Mouse (Mus musculus) thymus, adult 2 months (tissue): ENCODE results near the gene Pidd1. TPM values are rescaled to one million over a fixed set of nuclear protein-coding genes. Genes with fewer than 3 reads are reported as not detected.

ENCODE experiments used
- DNase-seq: peaks from one replicate; pipeline ENCODE4 v3.0.0; 2021
- H3K27ac ChIP-seq: fragments of 200-500 bp; 2 replicates; pipeline ENCODE4 v1.5.1; 2012; ENCODE audit warnings: low read length, control low read depth; ENCODE audit not compliant: control insufficient read depth, insufficient read depth
- H3K27me3 ChIP-seq: fragments of 200-500 bp; 2 replicates; pipeline ENCODE4 v1.6.1; 2012; ENCODE audit warnings: mild to moderate bottlenecking, low read length, moderate library complexity, mixed read lengths; ENCODE audit not compliant: control insufficient read depth, insufficient read depth
- H3K36me3 ChIP-seq: fragments of 200-500 bp; 2 replicates; pipeline ENCODE4 v1.6.1; 2012; ENCODE audit warnings: mild to moderate bottlenecking, low read length, moderate library complexity; ENCODE audit not compliant: control insufficient read depth, insufficient read depth
- H3K4me1 ChIP-seq: fragments of 200-500 bp; replicated peaks from 2 replicates; pipeline ENCODE4 v1.6.1; 2012; ENCODE audit warnings: low read length; ENCODE audit not compliant: control insufficient read depth, insufficient read depth
- H3K4me3 ChIP-seq: fragments of 200-500 bp; 2 replicates; pipeline ENCODE4 v1.5.1; 2012; ENCODE audit warnings: mild to moderate bottlenecking, low read length, control low read depth, moderate library complexity; ENCODE audit not compliant: control insufficient read depth, insufficient read depth
- CTCF ChIP-seq: fragments of 200-500 bp; IDR thresholded peaks from 2 replicates; pipeline ENCODE4 v1.5.1; 2012; ENCODE audit warnings: mild to moderate bottlenecking, control low read depth, low read length, moderate library complexity, borderline replicate concordance; ENCODE audit not compliant: control insufficient read depth, poor library complexity, insufficient read depth; ENCODE audit errors: extremely low read depth
- POLR2A ChIP-seq: fragments of 200-500 bp; IDR thresholded peaks from 2 replicates; pipeline ENCODE4 v1.6.1; 2012; ENCODE audit warnings: mild to moderate bottlenecking, low read length, control low read depth, moderate library complexity; ENCODE audit not compliant: control insufficient read depth, poor library complexity, insufficient read depth; ENCODE audit errors: extremely low read depth
- WGBS: fragments of 180-500 bp; shearing (Covaris S2); methylation state at CpG from one replicate; pipeline ENCODE4 v1.1.7; 2018; 5-methylcytosine and 5-hydroxymethylcytosine counted together
- polyA plus RNA-seq: library from polyadenylated mRNA; depleted of rRNA; stranded (reverse); fragments of >200 nt; gene quantifications from 2 replicates; pipeline ENCODE4 v1.2.3, GENCODE M21; 2012

The Pidd1 gene
- polyA plus RNA-seq, 1 experiment, result 109 TPM

GRCm38 (mm10) chr7:141432186-141432611 lies 11.6 kb downstream of the Pidd1 start:
- WGBS, result 83% methylated on average over 8 of the region's 8 CpGs
- DNase-seq, result no peak
- no peaks in the 10 kb centered on the region for H3K27me3 ChIP-seq
- H3K4me1 ChIP-seq, result peaks cover 31% of the 10 kb centered on the region
- H3K27ac ChIP-seq, result no peak overlapping the region
- TF ChIP-seq POLR2A (no peak), CTCF (no peak)
- H3K36me3 ChIP-seq, result no peaks in the 10 kb centered on the region
- H3K4me3 ChIP-seq, result no peak overlapping the region

- Histone ChIP-seq H3K36me3 (no peaks in the 10 kb centered on the region), H3K27ac (no peak overlapping the region), H3K4me3 (no peak overlapping the region), H3K4me1 (peaks cover 31% of the 10 kb centered on the region), H3K27me3 (no peaks in the 10 kb centered on the region)
- DNase-seq, result no peak
- TF ChIP-seq POLR2A, result no peak
- no peak for TF ChIP-seq CTCF
- 98% methylated on average over 19 of the region's 19 CpGs for WGBS
Observed at GRCm38 (mm10) chr7:141431434-141432185, 12.2 kb downstream of the Pidd1 start.

- TF ChIP-seq POLR2A, result no peak
- DNase-seq, result no peak
- no peaks in the 10 kb centered on the region for H3K36me3 ChIP-seq
- peaks cover 31% of the 10 kb centered on the region for H3K4me1 ChIP-seq
- 98% methylated on average over 9 of the region's 9 CpGs for WGBS
- no peak overlapping the region for H3K4me3 ChIP-seq
- no peaks in the 10 kb centered on the region for H3K27me3 ChIP-seq
- H3K27ac ChIP-seq, result no peak overlapping the region
Observed at GRCm38 (mm10) chr7:141430585-141431240, 13.1 kb downstream of the Pidd1 start.

GRCm38 (mm10) chr7:141429840-141430584 lies 13.8 kb downstream of the Pidd1 start:
- no peak for DNase-seq
- Histone ChIP-seq H3K4me1 (peaks cover 27% of the 10 kb centered on the region), H3K27ac (no peak overlapping the region), H3K36me3 (no peaks in the 10 kb centered on the region), H3K27me3 (no peaks in the 10 kb centered on the region), H3K4me3 (no peak overlapping the region)
- TF ChIP-seq CTCF (no peak), POLR2A (no peak)
- 95% methylated on average over 9 of the region's 9 CpGs for WGBS

- Histone ChIP-seq H3K27me3 (no peaks in the 10 kb centered on the region), H3K27ac (no peak within 1 kb of the TSS), H3K36me3 (no peaks in the 10 kb centered on the region), H3K4me3 (no peak within 1 kb of the TSS), H3K4me1 (peaks cover 20% of the 10 kb centered on the region)
- no peak for TF ChIP-seq CTCF
- no peak for TF ChIP-seq POLR2A
- no peak for DNase-seq
- WGBS, result 71% methylated on average over 19 of the region's 19 CpGs
Observed at GRCm38 (mm10) chr7:141429310-141429709, 14.5 kb downstream of the Pidd1 start, which contains the start of gene Cend1. TSS of gene Cend1 (minus strand) at chr7:141429491.

GRCm38 (mm10) chr7:141428701-141429100 lies 15.1 kb downstream of the Pidd1 start:
- 88% methylated on average over 5 of the region's 5 CpGs for WGBS
- Histone ChIP-seq H3K4me3 (no peak overlapping the region), H3K27ac (no peak overlapping the region), H3K4me1 (peaks cover 15% of the 10 kb centered on the region), H3K27me3 (no peaks in the 10 kb centered on the region), H3K36me3 (no peaks in the 10 kb centered on the region)
- TF ChIP-seq CTCF, result no peak
- no peak for TF ChIP-seq POLR2A
- DNase-seq, result no peak
